Mouse (Mus musculus): ENCODE data around the gene Scn8a. TPM values are rescaled to one million over a fixed set of nuclear protein-coding genes. Genes with fewer than 3 reads are reported as not detected.

Gene Scn8a
- polyA plus RNA-seq, 1 experiment from 2014 or later, result 13.2 TPM

- no peaks in the 10 kb centered on the region for H3K27me3 ChIP-seq
- no peak for ATAC-seq
- CTCF ChIA-PET, result no interaction called here
- no peak for TF ChIP-seq CTCF (IDR thresholded peaks at IDR 0.05)
- in situ Hi-C loops (cut with MboI; ENCODE audit: low pct_unique_long_range_greater_than_20kb), result no loop called here
- DNase-seq (ENCODE audit: low read depth, low spot score), result no peak
- POLR2A ChIA-PET, result interaction anchor here (0.6 kb wide), 1 partner anchor 1399 kb away, joined by 5 read pairs; no protein-coding TSS in a partner anchor
Observed at GRCm38 (mm10) chr15:101092829-101093648, 223.4 kb downstream of the Scn8a start.

DNA sequence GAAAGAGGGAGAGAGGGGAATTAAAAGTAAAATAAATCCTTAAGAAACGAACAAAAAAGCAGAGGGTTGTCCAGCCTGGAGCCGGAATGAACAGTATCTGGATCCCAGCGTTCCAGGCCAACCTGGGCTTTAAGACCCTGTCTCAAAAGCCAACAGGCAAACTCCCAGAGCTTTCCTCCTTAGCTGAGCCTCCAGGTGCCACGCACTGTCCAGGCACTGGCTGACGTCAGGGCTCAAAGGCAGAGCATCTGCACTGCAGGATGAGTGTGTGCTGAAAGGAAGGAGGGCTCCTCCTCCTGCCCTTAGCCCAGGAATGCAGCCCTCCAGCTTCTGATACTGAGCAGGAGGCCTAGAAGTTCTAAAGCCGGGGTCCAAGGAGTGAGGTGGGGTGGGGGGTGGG is 224.3 kb downstream of the Scn8a start:
- ChIA-PET CTCF (no interaction called here), POLR2A (no interaction called here)
- DNase-seq (ENCODE audit: low read depth, low spot score), result no peak
- in situ Hi-C loops (cut with MboI; ENCODE audit: low pct_unique_long_range_greater_than_20kb), result no loop called here
- H3K27me3 ChIP-seq, result no peaks in the 10 kb centered on the region
- no peak for TF ChIP-seq CTCF (IDR thresholded peaks at IDR 0.05)
- ATAC-seq, result no peak

- POLR2A ChIA-PET, result no interaction called here
- CTCF ChIA-PET, result no interaction called here
- in situ Hi-C loops (cut with MboI; ENCODE audit: low pct_unique_long_range_greater_than_20kb), result no loop called here
- no peaks in the 10 kb centered on the region for H3K27me3 ChIP-seq
- no peak for DNase-seq (ENCODE audit: low read depth, low spot score)
- TF ChIP-seq CTCF (IDR thresholded peaks at IDR 0.05), result no peak
- no peak for ATAC-seq
Observed at GRCm38 (mm10) chr15:101094979-101095378, 225.3 kb downstream of the Scn8a start.

GRCm38 (mm10) chr15:101095392-101095791 is 225.7 kb downstream of the Scn8a start:
- TF ChIP-seq CTCF (IDR thresholded peaks at IDR 0.05), result no peak
- no peak for DNase-seq (ENCODE audit: low read depth, low spot score)
- CTCF ChIA-PET, result no interaction called here
- in situ Hi-C loops (cut with MboI; ENCODE audit: low pct_unique_long_range_greater_than_20kb), result no loop called here
- no peaks in the 10 kb centered on the region for H3K27me3 ChIP-seq
- POLR2A ChIA-PET, result no interaction called here
- ATAC-seq, result no peak

Other genes with a start within 250 kb of the Scn8a start
- gene Smagp, start 232.9 kb upstream of the Scn8a start, polyA plus RNA-seq (2021), result 11.7 TPM
- gene Bin2, start 200.3 kb upstream of the Scn8a start, polyA plus RNA-seq (2021), result not detected
- gene Cela1, start 181.9 kb upstream of the Scn8a start, polyA plus RNA-seq (2021), result 4.1 TPM
- 0.03 TPM for gene Galnt6, start 140.5 kb upstream of the Scn8a start, polyA plus RNA-seq (2021)
- gene Slc4a8, start 108.1 kb upstream of the Scn8a start, polyA plus RNA-seq (2021), result 13.1 TPM
- gene Gm47841, start 177.5 kb downstream of the Scn8a start, polyA plus RNA-seq (2021), result 0.08 TPM
- 5.7 TPM for gene Fignl2, start 208.7 kb downstream of the Scn8a start, polyA plus RNA-seq (2021)
- gene Ankrd33, start 245.9 kb downstream of the Scn8a start, polyA plus RNA-seq (2021), result not detected